Mouse (Mus musculus) erythroblast, embryonic 14.5 days (primary cell): ENCODE data around the gene Lmnb2.

Experiments used
- GATA1 ChIP-seq: IDR thresholded peaks from 2 replicates; pipeline ENCODE4 v1.6.1; 2012; ENCODE audit warnings: low read length, inconsistent platforms, mixed read lengths
- TAL1 ChIP-seq: IDR thresholded peaks from 3 replicates; pipeline ENCODE4 v1.6.1; 2012; ENCODE audit warnings: low read length, inconsistent platforms, mixed read lengths

DNA sequence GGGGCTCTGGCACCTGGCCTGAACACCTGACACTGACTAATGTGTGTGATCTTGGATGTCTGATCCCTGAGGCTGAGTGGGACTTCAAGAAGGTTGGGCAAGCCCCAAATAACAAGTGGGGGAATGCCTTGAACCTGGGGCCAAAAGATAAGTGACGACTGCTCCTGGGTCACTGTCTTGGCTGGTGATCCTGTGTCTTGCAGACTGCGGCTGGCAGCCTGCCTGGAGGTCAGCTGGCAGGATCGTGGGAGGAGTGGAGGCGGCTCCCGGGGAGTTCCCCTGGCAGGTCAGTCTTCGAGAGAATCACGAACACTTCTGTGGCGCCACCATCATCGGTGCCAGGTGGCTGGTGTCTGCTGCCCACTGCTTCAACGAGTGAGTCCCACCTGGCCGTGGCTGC, 30.9 kb downstream of the Lmnb2 start:
- no peak for TF ChIP-seq GATA1
- TF ChIP-seq TAL1, result no peak
